ENCODE assay signal across 34 mouse cellular contexts in the genomic region with DNA sequence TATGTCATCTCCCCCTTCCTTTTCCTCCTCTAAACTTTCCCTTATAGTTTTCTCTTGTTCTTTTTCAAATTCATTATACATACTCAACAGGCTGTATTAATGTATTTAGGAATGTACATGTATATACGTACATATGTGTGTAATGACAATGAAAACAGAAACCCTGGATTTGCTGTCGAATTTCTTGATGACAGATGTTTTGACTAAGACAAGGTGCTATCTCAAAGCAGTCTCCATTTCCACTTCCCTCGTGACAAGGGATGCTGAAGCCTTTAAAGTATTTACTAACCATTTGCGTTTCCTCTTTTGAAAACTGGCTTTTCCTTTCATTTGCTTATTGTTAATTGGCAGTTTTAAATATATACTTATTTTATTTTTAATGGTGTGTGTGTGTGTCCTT.
"Had no signal": no experiment of that assay in that cellular context is flagged by ENCODE, and none has a peak within 500 bp of the region (broad histone marks: within the 10 kb centered on the region; RNA-seq: fewer than 3 reads in every experiment).

No protein-coding gene starts in this region.

- DNase-seq: heart, postnatal 10 days; heart, postnatal 14 days; heart, postnatal 36 days; kidney, adult 11 months; kidney, adult 2 months; kidney, adult 8-10 months; kidney, adult 9 months; kidney, postnatal 10 days; kidney, postnatal 14 days; kidney, postnatal 25 days; kidney, postnatal 36 days; kidney, postnatal 4 days; layer of hippocampus, adult 9-11 months; layer of hippocampus, postnatal 36 days had no signal

- ATAC-seq: hindbrain, embryonic 16.5 days; hindbrain, postnatal 0 days; inflammation-experienced regulatory T-cells, adult 6 months; intestine, embryonic 15.5 days; intestine, embryonic 16.5 days; intestine, postnatal 0 days had no signal

- H3K27ac ChIP-seq: heart, embryonic 10.5 days; heart, embryonic 13.5 days; heart, embryonic 15.5 days; hindbrain, embryonic 10.5 days; hindbrain, embryonic 12.5 days; hindbrain, embryonic 13.5 days; hindbrain, embryonic 14.5 days; hindbrain, embryonic 15.5 days; hindbrain, postnatal 0 days; intestine, embryonic 15.5 days; kidney, embryonic 15.5 days; kidney, postnatal 0 days; layer of hippocampus, adult 2 months; left cerebral cortex, adult 2 months had no signal

- H3K9me3 ChIP-seq: heart, embryonic 10.5 days; heart, embryonic 15.5 days; hindbrain, embryonic 12.5 days; hindbrain, embryonic 13.5 days; hindbrain, embryonic 15.5 days; intestine, embryonic 15.5 days had no signal

- H3K4me3 ChIP-seq: heart, embryonic 10.5 days; heart, embryonic 12.5 days; heart, embryonic 13.5 days; heart, embryonic 15.5 days; hindbrain, embryonic 10.5 days; hindbrain, embryonic 12.5 days; hindbrain, embryonic 13.5 days; hindbrain, embryonic 15.5 days; intestine, embryonic 15.5 days; kidney, embryonic 15.5 days; layer of hippocampus, adult 2 months; left cerebral cortex, adult 2 months had no signal

- H3K9ac ChIP-seq: heart, embryonic 12.5 days; heart, embryonic 13.5 days; heart, embryonic 15.5 days; hindbrain, embryonic 12.5 days; hindbrain, embryonic 13.5 days; hindbrain, embryonic 14.5 days; hindbrain, embryonic 15.5 days; intestine, embryonic 15.5 days; kidney, embryonic 15.5 days had no signal

- H3K36me3 ChIP-seq: heart, embryonic 10.5 days; heart, embryonic 12.5 days; heart, embryonic 13.5 days; heart, embryonic 15.5 days; hindbrain, embryonic 10.5 days; hindbrain, embryonic 12.5 days; hindbrain, embryonic 13.5 days; hindbrain, embryonic 15.5 days; intestine, embryonic 15.5 days; kidney, embryonic 15.5 days had no signal

- H3K4me2 ChIP-seq: heart, embryonic 11.5 days; heart, embryonic 12.5 days; heart, embryonic 13.5 days; heart, embryonic 15.5 days; hindbrain, embryonic 12.5 days; hindbrain, embryonic 13.5 days; hindbrain, embryonic 14.5 days; hindbrain, embryonic 15.5 days; intestine, embryonic 15.5 days; kidney, embryonic 15.5 days had no signal

- H3K27me3 ChIP-seq: heart, embryonic 12.5 days; heart, embryonic 13.5 days; heart, embryonic 15.5 days; hindbrain, embryonic 12.5 days; hindbrain, embryonic 13.5 days; hindbrain, embryonic 15.5 days; intestine, embryonic 15.5 days; kidney, embryonic 15.5 days had no signal

- H3K4me1 ChIP-seq: heart, embryonic 12.5 days had no signal
